ENCODE assay signal across 34 mouse cellular contexts in genomic region chr6:12542496-12542895, GRCm38 (mm10).
"Had no signal": no experiment of that assay in that cellular context is flagged by ENCODE, and none has a peak within 500 bp of the region (broad histone marks: within the 10 kb centered on the region; RNA-seq: fewer than 3 reads in every experiment).

No protein-coding gene starts in this region.

- H3K36me3 ChIP-seq: heart, embryonic 10.5 days; heart, embryonic 12.5 days; heart, embryonic 13.5 days; heart, embryonic 15.5 days; hindbrain, embryonic 10.5 days; hindbrain, embryonic 12.5 days; hindbrain, embryonic 13.5 days; hindbrain, embryonic 15.5 days; intestine, embryonic 15.5 days; kidney, embryonic 15.5 days had no signal

- H3K27me3 ChIP-seq: heart, embryonic 12.5 days; heart, embryonic 13.5 days; heart, embryonic 15.5 days; hindbrain, embryonic 12.5 days; hindbrain, embryonic 13.5 days; hindbrain, embryonic 15.5 days; intestine, embryonic 15.5 days; kidney, embryonic 15.5 days had no signal

- H3K27ac ChIP-seq: heart, embryonic 10.5 days; heart, embryonic 13.5 days; heart, embryonic 15.5 days; hindbrain, embryonic 10.5 days; hindbrain, embryonic 12.5 days; hindbrain, embryonic 13.5 days; hindbrain, embryonic 14.5 days; hindbrain, embryonic 15.5 days; hindbrain, postnatal 0 days; intestine, embryonic 15.5 days; kidney, embryonic 15.5 days; kidney, postnatal 0 days; layer of hippocampus, adult 2 months had no signal

- H3K4me2 ChIP-seq: heart, embryonic 11.5 days; heart, embryonic 12.5 days; heart, embryonic 13.5 days; heart, embryonic 15.5 days; hindbrain, embryonic 12.5 days; hindbrain, embryonic 13.5 days; hindbrain, embryonic 14.5 days; hindbrain, embryonic 15.5 days; intestine, embryonic 15.5 days; kidney, embryonic 15.5 days had no signal

- ATAC-seq: hindbrain, embryonic 16.5 days; hindbrain, postnatal 0 days; inflammation-experienced regulatory T-cells, adult 6 months; intestine, embryonic 15.5 days; intestine, embryonic 16.5 days; intestine, postnatal 0 days had no signal

- H3K9ac ChIP-seq: heart, embryonic 12.5 days; heart, embryonic 13.5 days; heart, embryonic 15.5 days; hindbrain, embryonic 12.5 days; hindbrain, embryonic 13.5 days; hindbrain, embryonic 14.5 days; hindbrain, embryonic 15.5 days; intestine, embryonic 15.5 days; kidney, embryonic 15.5 days had no signal

- DNase-seq: heart, postnatal 10 days; heart, postnatal 14 days; heart, postnatal 4 days; kidney, adult 11 months; kidney, adult 18-20 months; kidney, adult 2 months; kidney, adult 8-10 months; kidney, adult 9 months; kidney, postnatal 10 days; kidney, postnatal 14 days; kidney, postnatal 25 days; kidney, postnatal 36 days; kidney, postnatal 4 days; layer of hippocampus, adult 9-11 months; layer of hippocampus, postnatal 36 days had no signal

- H3K4me1 ChIP-seq: heart, embryonic 10.5 days; heart, embryonic 12.5 days; heart, embryonic 13.5 days; heart, embryonic 15.5 days; hindbrain, embryonic 12.5 days; hindbrain, embryonic 13.5 days; hindbrain, embryonic 15.5 days; intestine, embryonic 15.5 days; kidney, embryonic 15.5 days had no signal

- H3K4me3 ChIP-seq: heart, embryonic 10.5 days; heart, embryonic 12.5 days; heart, embryonic 13.5 days; heart, embryonic 15.5 days; hindbrain, embryonic 10.5 days; hindbrain, embryonic 12.5 days; hindbrain, embryonic 13.5 days; hindbrain, embryonic 15.5 days; intestine, embryonic 15.5 days; kidney, embryonic 15.5 days; layer of hippocampus, adult 2 months had no signal

- H3K9me3 ChIP-seq: heart, embryonic 10.5 days; heart, embryonic 12.5 days; heart, embryonic 13.5 days; heart, embryonic 15.5 days; hindbrain, embryonic 10.5 days; hindbrain, embryonic 12.5 days; hindbrain, embryonic 13.5 days; hindbrain, embryonic 15.5 days; intestine, embryonic 15.5 days; kidney, embryonic 15.5 days had no signal
